Mouse (Mus musculus): Measurements from ENCODE around the gene Gm28372. TPM values are rescaled to one million over a fixed set of nuclear protein-coding genes. Genes with fewer than 3 reads are reported as not detected.
A peak's percentile ranks its signal among the peaks of the same experiment; 100 is the strongest.
"Not testable (repeated sequence)": the region's sequence is repeated elsewhere in the genome, so short reads cannot be mapped to it uniquely, and the experiment has no call there.

Gm28372 gene
- total RNA-seq (2021), result not detected
- long read RNA-seq, experiment 1, result 0 reads
- long read RNA-seq, experiment 2, result 0 reads

GRCm38 (mm10) chr2:130404939-130405338 lies at the start of gene Gm28372, which contains the start of gene 1700020A23Rik:
TSS of gene Gm28372 (plus strand) at chr2:130405239.
TSS of gene 1700020A23Rik (plus strand) at chr2:130405259.
- no peak for DNase-seq (ENCODE audit: low spot score in 2 of 2)

GRCm38 (mm10) chr2:130357551-130357950 lies 47.5 kb upstream of the Gm28372 start:
- no peak for DNase-seq (ENCODE audit: low spot score in 2 of 2)

- no peak for DNase-seq (ENCODE audit: low spot score in 2 of 2)
Observed at GRCm38 (mm10) chr2:130358852-130359251, 46.2 kb upstream of the Gm28372 start.

- peak; percentile 52 to 60 for DNase-seq (ENCODE audit: low spot score in 2 of 2)
Observed at GRCm38 (mm10) chr2:130362511-130363026, 42.5 kb upstream of the Gm28372 start.

- DNase-seq (ENCODE audit: low spot score in 2 of 2), result no peak
Observed at GRCm38 (mm10) chr2:130365211-130366094, 39.6 kb upstream of the Gm28372 start.

- DNase-seq (ENCODE audit: low spot score in 2 of 2), result no peak
Observed at GRCm38 (mm10) chr2:130367386-130367785, 37.7 kb upstream of the Gm28372 start.

GRCm38 (mm10) chr2:130373026-130373425 lies 32.0 kb upstream of the Gm28372 start:
- DNase-seq (ENCODE audit: low spot score in 2 of 2), result not testable (repeated sequence)

- DNase-seq (ENCODE audit: low spot score in 2 of 2), result no peak
Observed at GRCm38 (mm10) chr2:130374951-130375350, 30.1 kb upstream of the Gm28372 start.

- DNase-seq (ENCODE audit: low spot score in 2 of 2), result no peak
Observed at GRCm38 (mm10) chr2:130383205-130383604, 21.8 kb upstream of the Gm28372 start.

- no peak for DNase-seq (ENCODE audit: low spot score in 2 of 2)
Observed at GRCm38 (mm10) chr2:130383895-130384294, 21.1 kb upstream of the Gm28372 start.

GRCm38 (mm10) chr2:130386212-130386611 lies 18.8 kb upstream of the Gm28372 start:
- no peak for DNase-seq (ENCODE audit: low spot score in 2 of 2)

GRCm38 (mm10) chr2:130388796-130389195 lies 16.2 kb upstream of the Gm28372 start:
- DNase-seq (ENCODE audit: low spot score in 2 of 2), result no peak

- DNase-seq (ENCODE audit: low spot score in 2 of 2), result no peak
Observed at GRCm38 (mm10) chr2:130390993-130391625, 13.9 kb upstream of the Gm28372 start.

- DNase-seq (ENCODE audit: low spot score in 2 of 2), result no peak
Observed at GRCm38 (mm10) chr2:130392836-130393235, 12.2 kb upstream of the Gm28372 start.

- DNase-seq (ENCODE audit: low spot score in 2 of 2), result no peak
Observed at GRCm38 (mm10) chr2:130395696-130396095, 9.3 kb upstream of the Gm28372 start.

- DNase-seq (ENCODE audit: low spot score in 2 of 2), result no peak
Observed at GRCm38 (mm10) chr2:130397186-130397985, 7.7 kb upstream of the Gm28372 start, which contains the start of gene Cpxm1. TSS of gene Cpxm1 (minus strand) at chr2:130397574.

GRCm38 (mm10) chr2:130398091-130398490 lies 6.9 kb upstream of the Gm28372 start:
- no peak for DNase-seq (ENCODE audit: low spot score in 2 of 2)

- DNase-seq (ENCODE audit: low spot score in 2 of 2), result no peak
Observed at GRCm38 (mm10) chr2:130400046-130400445, 5.0 kb upstream of the Gm28372 start.

- DNase-seq (ENCODE audit: low spot score in 2 of 2), result no peak
Observed at GRCm38 (mm10) chr2:130401891-130402290, 3.1 kb upstream of the Gm28372 start.

- DNase-seq (ENCODE audit: low spot score in 2 of 2), result no peak
Observed at GRCm38 (mm10) chr2:130406178-130406577, 1.1 kb downstream of the Gm28372 start, which contains the start of gene Tmem239. TSS of gene Tmem239 (plus strand) at chr2:130406478.

- no peak for DNase-seq (ENCODE audit: low spot score in 2 of 2)
Observed at GRCm38 (mm10) chr2:130408194-130408593, 3.2 kb downstream of the Gm28372 start.
